Mouse (Mus musculus) MN1 (cell line): ENCODE measurements around the gene Smyd2.

Experiments used
- DNase-seq: peaks from one replicate; pipeline ENCODE4 v3.0.0-alpha.2; 2016; ENCODE audit warnings: low spot score

Gene Smyd2

GRCm38 (mm10) chr1:189921818-189922592 is at the start of gene Smyd2:
Gene Smyd2 (minus strand): TSS chr1:189922363.
- peak; percentile 80 for DNase-seq

- DNase-seq = no peak
Observed at GRCm38 (mm10) chr1:189970381-189970780, 48.2 kb upstream of the Smyd2 start.

- DNase-seq = no peak
Observed at GRCm38 (mm10) chr1:189968027-189968426, 45.9 kb upstream of the Smyd2 start.

GRCm38 (mm10) chr1:189960481-189960880 is 38.3 kb upstream of the Smyd2 start:
- no peak for DNase-seq

GRCm38 (mm10) chr1:189959802-189960201 is 37.6 kb upstream of the Smyd2 start:
- DNase-seq = no peak

- DNase-seq = no peak
Observed at GRCm38 (mm10) chr1:189951861-189952260, 29.7 kb upstream of the Smyd2 start.

GRCm38 (mm10) chr1:189947411-189947810 is 25.2 kb upstream of the Smyd2 start:
- DNase-seq = no peak

GRCm38 (mm10) chr1:189946126-189946525 is 24.0 kb upstream of the Smyd2 start:
- no peak for DNase-seq

- DNase-seq = peak; percentile 82
Observed at GRCm38 (mm10) chr1:189941786-189942185, 19.6 kb upstream of the Smyd2 start.

- no peak for DNase-seq
Observed at GRCm38 (mm10) chr1:189936436-189937105, 14.4 kb upstream of the Smyd2 start.

- DNase-seq = no peak
Observed at GRCm38 (mm10) chr1:189933480-189934202, 11.5 kb upstream of the Smyd2 start.

GRCm38 (mm10) chr1:189932976-189933375 is 10.8 kb upstream of the Smyd2 start:
- DNase-seq = no peak

- DNase-seq = no peak
Observed at GRCm38 (mm10) chr1:189932190-189932589, 10.0 kb upstream of the Smyd2 start.

- DNase-seq = no peak
Observed at GRCm38 (mm10) chr1:189929896-189930295, 7.7 kb upstream of the Smyd2 start.

- peak; percentile 45 for DNase-seq
Observed at GRCm38 (mm10) chr1:189927644-189928043, 5.5 kb upstream of the Smyd2 start.

- DNase-seq = no peak
Observed at GRCm38 (mm10) chr1:189926279-189926678, 4.1 kb upstream of the Smyd2 start.

- DNase-seq = no peak
Observed at GRCm38 (mm10) chr1:189923871-189924568, 1.9 kb upstream of the Smyd2 start.

- DNase-seq = no peak
Observed at GRCm38 (mm10) chr1:189923157-189923556, 994 bp upstream of the Smyd2 start.

- peak; percentile 20 for DNase-seq
Observed at GRCm38 (mm10) chr1:189922721-189923120, 558 bp upstream of the Smyd2 start.

- no peak for DNase-seq
Observed at GRCm38 (mm10) chr1:189921568-189921817, 670 bp downstream of the Smyd2 start.

- no peak for DNase-seq
Observed at GRCm38 (mm10) chr1:189920701-189921567, 1.2 kb downstream of the Smyd2 start.
